Mouse (Mus musculus) forebrain, postnatal 0 days (tissue): ENCODE data around the gene Tspan5. TPM values are rescaled to one million over a fixed set of nuclear protein-coding genes. Genes with fewer than 3 reads are reported as not detected.

Experiments used
- ATAC-seq: fragments of 200-750 bp; cut with Nextera tagmentation; 2 replicates; pipeline ENCODE4 v1.8.0; 2017; ENCODE audit warnings: mild to moderate bottlenecking, moderate library complexity
- DNase-seq: peaks from one replicate; pipeline ENCODE4 v3.0.0-alpha.2; 2015
- H3K27ac ChIP-seq: fragments of 300-500 bp; sonication (generic); 2 replicates; pipeline ENCODE4 v1.5.1; 2014; ENCODE audit warnings: low read depth, mild to moderate bottlenecking, antibody characterized with exemption, low read length, moderate library complexity, mixed read lengths
- H3K27me3 ChIP-seq: fragments of 300-500 bp; sonication (generic); 2 replicates; pipeline ENCODE4 v1.6.1; 2014; ENCODE audit warnings: mild to moderate bottlenecking, low read length, mixed read lengths; ENCODE audit not compliant: insufficient read depth
- H3K36me3 ChIP-seq: fragments of 300-500 bp; sonication (generic); 2 replicates; pipeline ENCODE4 v1.6.1; 2014; ENCODE audit warnings: mild to moderate bottlenecking, moderate library complexity; ENCODE audit not compliant: insufficient read depth
- H3K4me1 ChIP-seq: fragments of 300-500 bp; sonication (generic); 2 replicates; pipeline ENCODE4 v1.6.1; 2014; ENCODE audit warnings: antibody characterized with exemption; ENCODE audit not compliant: insufficient read depth
- H3K4me2 ChIP-seq: fragments of 300-500 bp; sonication (generic); 2 replicates; pipeline ENCODE4 v1.6.1; 2014; ENCODE audit warnings: low read depth, mild to moderate bottlenecking, moderate library complexity
- H3K4me3 ChIP-seq: fragments of 300-500 bp; sonication (generic); 2 replicates; pipeline ENCODE4 v1.5.1; 2014; ENCODE audit warnings: low read depth, low read length, mixed read lengths
- H3K9ac ChIP-seq: fragments of 300-500 bp; sonication (generic); 2 replicates; pipeline ENCODE4 v1.6.1; 2014; ENCODE audit warnings: mild to moderate bottlenecking
- H3K9me3 ChIP-seq: fragments of 300-500 bp; sonication (generic); 2 replicates; pipeline ENCODE4 v1.6.1; 2016; ENCODE audit warnings: low read length
- CTCF ChIP-seq: sonication (generic); IDR thresholded peaks from 2 replicates; pipeline ENCODE4 v1.5.1; 2016; ENCODE audit warnings: antibody characterized with exemption, control low read depth, low read depth
- WGBS: fragments of 180-500 bp; shearing (Covaris S2); extraction: QIAGEN DNeasy Blood & Tissue Kit; methylation state at CpG from one replicate; pipeline ENCODE4 v1.1.7; 2014; 5-methylcytosine and 5-hydroxymethylcytosine counted together
- polyA plus RNA-seq: library from polyadenylated mRNA; unstranded; fragments of >200 nt; fragmentation: Nextera tagmentation; extraction: Ambion mirVana; gene quantifications from 2 replicates; pipeline ENCODE4 v1.2.1, GENCODE M21; 2015
- total RNA-seq: library from RNA; depleted of rRNA; stranded (reverse); fragments of >200 nt; gene quantifications from 2 replicates; pipeline ENCODE4 v1.2.3, GENCODE M21; 2014

The Tspan5 gene
- total and polyA plus RNA-seq, 2 experiments from 2014 or later: 96.8 to 149 TPM

- H3K27ac ChIP-seq: no peak overlapping the region
- H3K27me3 ChIP-seq: no peaks in the 10 kb centered on the region
- no peaks in the 10 kb centered on the region for H3K36me3 ChIP-seq
- H3K4me2 ChIP-seq: no peak overlapping the region
- ATAC-seq (no peak), DNase-seq (no peak)
- H3K9ac ChIP-seq: no peak overlapping the region
- H3K9me3 ChIP-seq: no peaks in the 10 kb centered on the region
- TF ChIP-seq CTCF: no peak
- no peaks in the 10 kb centered on the region for H3K4me1 ChIP-seq
- WGBS: 65% methylated on average over 2 of the region's 2 CpGs
- H3K4me3 ChIP-seq: no peak overlapping the region
Measured at GRCm38 (mm10) chr3:138909313-138909712, 167.3 kb downstream of the Tspan5 start.

- no peaks in the 10 kb centered on the region for H3K27me3 ChIP-seq
- no peaks in the 10 kb centered on the region for H3K36me3 ChIP-seq
- no peak overlapping the region for H3K9ac ChIP-seq
- no peak overlapping the region for H3K27ac ChIP-seq
- TF ChIP-seq CTCF: no peak
- H3K4me1 ChIP-seq: no peaks in the 10 kb centered on the region
- WGBS: 91% methylated on average over 8 of the region's 8 CpGs
- no peaks in the 10 kb centered on the region for H3K9me3 ChIP-seq
- DNase-seq (no peak), ATAC-seq (no peak)
- no peak overlapping the region for H3K4me3 ChIP-seq
- H3K4me2 ChIP-seq: no peak overlapping the region
Measured at GRCm38 (mm10) chr3:138912504-138912903, 170.5 kb downstream of the Tspan5 start.

GRCm38 (mm10) chr3:138914626-138915288 is 172.8 kb downstream of the Tspan5 start:
- no peak for TF ChIP-seq CTCF
- Histone ChIP-seq H3K4me3 (no peak overlapping the region), H3K4me2 (no peak overlapping the region), H3K36me3 (no peaks in the 10 kb centered on the region), H3K27ac (no peak overlapping the region), H3K9ac (no peak overlapping the region), H3K4me1 (no peaks in the 10 kb centered on the region), H3K27me3 (no peaks in the 10 kb centered on the region), H3K9me3 (no peaks in the 10 kb centered on the region)
- DNase-seq (no peak), ATAC-seq (no peak)
- 63% methylated on average over 8 of the region's 8 CpGs for WGBS

- no peak for TF ChIP-seq CTCF
- H3K4me2 ChIP-seq: no peak overlapping the region
- no peaks in the 10 kb centered on the region for H3K9me3 ChIP-seq
- no peaks in the 10 kb centered on the region for H3K27me3 ChIP-seq
- no peaks in the 10 kb centered on the region for H3K4me1 ChIP-seq
- no peak overlapping the region for H3K9ac ChIP-seq
- 88% methylated on average over 4 of the region's 4 CpGs for WGBS
- ATAC-seq: no peak
- no peaks in the 10 kb centered on the region for H3K36me3 ChIP-seq
- no peak overlapping the region for H3K4me3 ChIP-seq
- no peak overlapping the region for H3K27ac ChIP-seq
- DNase-seq: no peak
Measured at GRCm38 (mm10) chr3:138916591-138916990, 174.6 kb downstream of the Tspan5 start.

- no peak overlapping the region for H3K4me3 ChIP-seq
- 83% methylated on average over 4 of the region's 4 CpGs for WGBS
- DNase-seq (no peak), ATAC-seq (no peak)
- no peak overlapping the region for H3K4me2 ChIP-seq
- no peak overlapping the region for H3K27ac ChIP-seq
- H3K9ac ChIP-seq: no peak overlapping the region
- H3K27me3 ChIP-seq: no peaks in the 10 kb centered on the region
- no peaks in the 10 kb centered on the region for H3K4me1 ChIP-seq
- no peaks in the 10 kb centered on the region for H3K36me3 ChIP-seq
- no peaks in the 10 kb centered on the region for H3K9me3 ChIP-seq
- TF ChIP-seq CTCF: no peak
Measured at GRCm38 (mm10) chr3:138917016-138917415, 175.0 kb downstream of the Tspan5 start.

GRCm38 (mm10) chr3:138918241-138918640 is 176.2 kb downstream of the Tspan5 start:
- no peak for TF ChIP-seq CTCF
- WGBS: 98% methylated on average over 4 of the region's 4 CpGs

GRCm38 (mm10) chr3:138926161-138926560 is 184.2 kb downstream of the Tspan5 start:
- no peaks in the 10 kb centered on the region for H3K9me3 ChIP-seq
- ATAC-seq: no peak
- H3K4me1 ChIP-seq: no peaks in the 10 kb centered on the region
- no peak for DNase-seq
- no peak overlapping the region for H3K9ac ChIP-seq
- H3K36me3 ChIP-seq: peaks cover 10% of the 10 kb centered on the region
- H3K27me3 ChIP-seq: no peaks in the 10 kb centered on the region
- 62% methylated on average over 8 of the region's 8 CpGs for WGBS
- H3K4me2 ChIP-seq: no peak overlapping the region
- H3K4me3 ChIP-seq: no peak overlapping the region
- H3K27ac ChIP-seq: no peak overlapping the region
- TF ChIP-seq CTCF: no peak

More at GRCm38 (mm10) chr3:138918241-138918640, 176.2 kb downstream of the Tspan5 start:
- Histone ChIP-seq H3K4me2 (no peak overlapping the region), H3K36me3 (no peaks in the 10 kb centered on the region), H3K4me3 (no peak overlapping the region), H3K27me3 (no peaks in the 10 kb centered on the region), H3K9ac (no peak overlapping the region), H3K27ac (no peak overlapping the region), H3K9me3 (no peaks in the 10 kb centered on the region), H3K4me1 (no peaks in the 10 kb centered on the region)
- DNase-seq (no peak), ATAC-seq (no peak)
